Mouse (Mus musculus) natural killer cell, adult 2 months (primary cell): ENCODE results near the gene Ccdc103.

Experiments used
- DNase-seq, 2 experiments: peaks; one replicate each; pipeline ENCODE4 v3.0.0; 2022; ENCODE audit warnings: low spot score in 2 of 2

Gene Ccdc103

GRCm38 (mm10) chr11:102890096-102890495, 9.1 kb downstream of the Ccdc103 start:
- no peak for DNase-seq

DNA sequence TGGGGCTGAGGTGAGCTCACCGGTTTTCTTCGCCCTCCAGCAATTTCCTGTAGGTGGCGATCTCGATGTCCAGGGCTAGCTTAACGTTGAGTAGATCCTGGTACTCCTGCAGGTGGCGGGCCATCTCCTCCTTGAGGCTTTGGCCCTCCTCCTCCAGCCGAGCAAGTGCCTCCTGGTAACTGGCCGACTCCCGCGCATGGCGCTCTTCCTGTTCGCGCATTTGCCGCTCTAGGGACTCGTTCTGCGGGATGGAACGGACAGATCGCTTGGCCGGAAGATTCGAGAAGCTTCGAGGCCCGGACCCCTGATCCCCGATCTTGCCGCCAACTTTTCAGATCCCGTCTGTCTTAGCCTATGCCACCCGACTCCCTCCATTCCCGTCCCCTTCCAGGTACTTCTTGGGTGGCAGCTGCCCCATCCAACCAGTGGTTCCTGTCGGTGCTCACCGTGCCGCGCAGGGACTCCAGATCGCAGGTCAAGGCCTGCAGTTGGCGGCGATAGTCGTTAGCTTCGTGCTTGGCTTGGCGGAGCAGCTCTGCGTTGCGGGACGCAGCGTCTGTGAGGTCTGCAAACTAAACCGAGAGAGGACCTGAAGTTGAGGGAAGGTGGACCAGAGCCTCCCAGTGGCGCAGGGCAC, 12.1 kb downstream of the Ccdc103 start:
- DNase-seq: peak; percentile 45 to 64

DNA sequence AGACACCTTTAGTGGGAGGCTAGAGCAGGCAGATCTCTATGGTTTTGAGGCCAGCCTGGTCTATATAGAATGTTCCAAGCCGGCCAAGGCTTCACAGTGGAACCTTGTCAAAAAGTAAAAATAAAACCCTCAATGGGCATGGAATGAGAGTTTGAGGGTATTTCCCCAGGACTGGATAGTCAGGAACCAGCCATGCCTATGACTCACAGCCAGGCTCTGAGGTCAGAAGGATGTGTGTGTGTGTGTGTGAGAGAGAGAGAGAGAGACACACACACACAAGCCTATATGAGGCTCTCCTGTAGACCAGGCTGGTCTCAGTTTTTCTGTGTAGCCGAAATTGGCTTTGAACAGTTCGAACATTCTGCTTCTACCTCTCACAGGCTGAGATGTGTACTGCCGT, 13.7 kb downstream of the Ccdc103 start:
- no peak for DNase-seq

DNA sequence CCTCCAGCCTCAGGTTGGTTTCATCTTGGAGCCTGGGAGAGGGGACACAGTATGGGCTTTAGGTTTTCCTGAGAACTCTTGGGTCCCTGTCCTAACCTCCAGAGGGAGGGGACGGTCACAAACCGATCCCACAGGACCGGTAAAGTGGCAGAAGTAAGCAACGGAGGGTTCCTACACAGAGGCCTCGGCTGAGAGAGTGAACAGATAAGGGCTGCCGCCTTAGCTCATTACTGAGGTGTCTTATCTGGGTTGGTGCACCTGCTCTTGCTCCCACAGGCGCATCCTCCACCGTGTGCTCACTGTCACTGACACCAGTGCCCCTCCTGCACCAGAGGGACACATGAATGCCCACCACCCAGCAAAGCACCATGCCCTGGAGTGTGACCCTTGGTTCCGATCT, 14.8 kb downstream of the Ccdc103 start:
- DNase-seq: no peak

DNA sequence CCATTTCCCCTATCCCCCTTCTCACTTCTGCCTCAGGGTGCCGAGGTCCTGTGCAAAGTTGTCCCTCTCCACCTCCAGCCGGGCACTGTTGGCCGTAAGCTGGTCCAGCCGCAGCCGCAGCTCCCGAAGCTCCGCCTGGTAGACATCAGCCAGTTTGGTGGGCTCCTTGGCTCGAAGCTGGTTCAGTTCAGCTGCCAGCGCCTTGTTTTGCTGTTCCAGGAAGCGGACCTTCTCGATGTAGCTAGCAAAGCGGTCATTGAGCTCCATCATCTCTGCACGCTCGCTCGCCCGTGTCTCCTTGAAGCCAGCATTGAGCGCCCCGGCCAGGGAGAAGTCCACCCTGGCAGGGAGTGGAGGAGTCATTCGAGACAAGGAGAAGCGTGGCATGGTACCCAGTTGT, 15.6 kb downstream of the Ccdc103 start:
- DNase-seq: no peak

DNA sequence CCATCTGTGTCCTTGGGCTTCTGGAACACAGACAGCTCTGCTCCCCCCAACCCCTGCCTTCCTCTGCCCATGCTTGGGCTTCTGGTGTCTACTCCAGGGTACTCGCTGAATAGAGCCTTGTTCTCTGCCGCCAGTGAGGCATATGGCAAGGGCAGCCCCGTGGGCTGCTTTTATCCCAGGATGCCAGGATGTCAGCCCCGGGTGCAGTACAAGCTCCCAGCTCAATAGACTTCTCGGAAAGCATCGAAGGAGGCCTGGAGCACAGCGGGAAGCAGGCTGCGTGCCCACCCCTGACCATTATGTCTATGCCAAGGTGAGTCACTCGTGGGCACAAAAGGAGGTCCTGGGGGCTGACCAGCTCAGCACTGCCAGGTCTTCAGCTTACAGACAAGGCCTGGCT, 17.4 kb downstream of the Ccdc103 start:
- DNase-seq: no peak

DNA sequence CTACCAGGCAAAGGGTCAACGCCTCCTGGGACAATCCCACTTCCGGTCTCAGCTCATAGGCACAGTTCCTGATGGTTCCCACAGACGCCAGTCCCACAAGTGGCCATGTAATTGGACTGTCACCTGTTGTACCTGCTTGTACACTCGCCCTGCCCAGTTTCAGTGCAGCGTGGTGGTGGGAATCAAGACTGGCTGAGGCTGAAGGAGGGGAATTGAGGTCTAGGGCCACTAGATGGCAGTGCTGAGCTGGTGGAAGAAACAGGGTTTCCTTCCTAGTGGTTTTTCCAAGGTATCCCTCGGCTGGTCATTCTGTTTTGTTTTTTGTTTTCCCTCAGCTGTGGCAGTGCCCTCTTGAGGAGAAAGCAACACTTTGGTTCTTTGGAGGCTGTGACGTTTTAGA, 19.8 kb downstream of the Ccdc103 start, which contains the start of gene Gfap:
Gfap (minus strand) TSS at position 150 of the 400 bp plus-strand sequence.
- DNase-seq: peak; percentile 17 to 39

GRCm38 (mm10) chr11:102901199-102901598, 20.2 kb downstream of the Ccdc103 start:
- DNase-seq: no peak

GRCm38 (mm10) chr11:102902107-102902506, 21.1 kb downstream of the Ccdc103 start:
- DNase-seq: no peak

DNA sequence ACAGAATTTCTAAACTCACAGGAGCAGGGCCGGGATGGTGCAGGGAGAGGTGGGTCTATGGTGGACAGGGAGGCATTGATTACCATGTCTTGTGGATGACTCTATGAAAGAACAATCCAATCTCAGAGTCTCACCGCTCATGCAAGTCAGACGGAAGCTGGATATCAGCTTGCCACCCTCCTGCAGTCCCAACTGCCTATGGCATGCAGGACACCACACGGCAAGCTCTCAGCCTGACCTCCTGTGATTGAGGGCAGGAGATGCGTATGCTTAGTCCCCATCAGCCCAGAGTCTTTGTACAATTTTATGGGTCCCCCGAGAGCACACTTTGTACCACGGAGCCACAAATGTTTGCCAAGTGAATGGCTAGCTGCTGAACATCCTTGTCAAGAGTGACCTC, 22.6 kb downstream of the Ccdc103 start:
- DNase-seq: no peak

DNA sequence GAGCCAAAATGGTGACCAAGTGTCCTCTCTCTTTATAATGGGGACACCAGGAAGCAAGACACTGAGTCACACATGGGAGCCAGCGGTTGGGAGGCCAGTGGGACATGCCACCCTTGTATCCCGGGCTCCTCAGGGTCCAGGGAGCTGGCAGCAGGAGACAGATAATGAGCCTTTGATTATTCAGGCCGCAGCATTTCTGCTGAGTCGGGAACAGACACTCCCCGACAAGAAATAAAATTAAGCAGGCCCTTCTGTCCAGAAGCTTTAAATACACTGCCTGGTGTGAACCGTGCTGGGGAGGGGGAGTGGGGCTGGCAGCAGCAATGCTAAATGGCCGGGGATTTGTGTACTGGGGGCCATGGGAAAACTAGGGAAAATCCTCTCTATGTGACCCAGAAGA, 30.4 kb downstream of the Ccdc103 start:
- DNase-seq: no peak

DNA sequence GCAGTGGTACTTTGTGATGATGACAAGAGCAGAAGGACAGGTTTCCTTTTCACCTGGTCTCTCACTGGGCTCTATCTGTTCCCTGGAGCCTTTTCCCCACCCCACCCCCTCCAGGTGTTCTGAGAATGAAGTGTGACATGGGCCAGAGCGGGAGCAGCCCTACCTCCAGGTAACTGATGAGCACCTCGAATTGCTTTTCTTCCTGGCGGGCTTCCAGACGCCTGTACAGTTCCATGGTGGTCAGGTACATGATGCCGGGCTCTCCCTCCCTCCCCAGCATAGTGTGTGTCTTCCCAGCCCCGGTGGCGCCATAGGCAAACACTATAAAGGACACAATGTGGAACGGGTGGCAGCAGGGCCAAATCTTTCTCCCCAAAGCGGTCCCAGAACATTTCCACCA, 34.4 kb downstream of the Ccdc103 start:
- DNase-seq: no peak

DNA sequence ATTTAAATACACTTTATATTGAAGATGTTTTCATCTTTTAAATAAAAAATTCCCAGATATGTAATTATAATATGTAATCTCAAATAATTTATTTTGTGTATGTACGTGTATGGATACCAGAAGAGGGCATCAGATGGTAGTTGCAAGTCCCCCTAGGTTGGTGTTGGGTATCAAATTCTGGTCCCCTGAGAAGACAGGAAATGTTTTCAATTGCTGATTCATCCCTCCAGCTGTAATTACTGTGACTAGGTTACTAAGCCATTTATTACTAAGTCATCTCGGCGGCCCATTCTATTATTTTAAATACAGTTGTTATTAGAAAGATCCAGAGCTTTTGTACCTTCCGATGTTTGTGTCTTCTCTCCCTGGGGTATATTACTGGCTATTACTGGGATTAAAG, 37.1 kb downstream of the Ccdc103 start:
- no peak for DNase-seq

- no peak for DNase-seq
Observed at GRCm38 (mm10) chr11:102921491-102921890, 40.5 kb downstream of the Ccdc103 start.

GRCm38 (mm10) chr11:102924557-102925350, 43.8 kb downstream of the Ccdc103 start, which contains the start of gene Kif18b:
Gene Kif18b (minus strand): TSS chr11:102925124.
- DNase-seq: peak; percentile 92 to 94

DNA sequence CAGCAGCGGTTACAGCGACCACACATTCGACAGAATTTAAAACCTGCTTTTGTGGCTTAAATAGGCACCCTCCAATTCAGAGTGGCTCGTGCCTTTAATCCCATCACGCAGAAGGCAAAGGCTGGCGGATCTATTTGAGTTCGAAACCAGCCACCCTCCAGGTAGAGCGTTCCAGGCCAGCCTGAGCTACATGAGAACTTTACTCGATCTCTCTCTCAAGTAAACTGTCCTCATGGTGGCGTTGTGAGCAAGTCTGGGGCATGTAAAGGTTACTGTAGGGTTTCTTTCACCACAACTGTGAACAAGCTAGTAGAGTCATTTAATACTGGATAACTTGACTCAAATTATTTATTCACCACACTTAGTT, 44.3 kb downstream of the Ccdc103 start:
- DNase-seq: no peak

GRCm38 (mm10) chr11:102930672-102931071, 49.7 kb downstream of the Ccdc103 start:
- DNase-seq: no peak
